Mouse (Mus musculus) lung, adult 10 weeks (tissue): ENCODE results near the gene Cyp4b1. TPM values are rescaled to one million over a fixed set of nuclear protein-coding genes. Genes with fewer than 3 reads are reported as not detected.

Experiments
- polyA plus RNA-seq: library from polyadenylated mRNA; stranded (reverse); fragments of 350-450 nt; fragmentation: Illumina TruSeq; extraction: RNeasy Lipid Tissue Mini Kit (QIAGEN cat#74804); gene quantifications from one replicate; pipeline ENCODE4 v1.2.3, GENCODE M21; 2014; ENCODE audit warnings: low read depth, low replicate concordance; ENCODE audit not compliant: insufficient read depth

The Cyp4b1 gene
- polyA plus RNA-seq: 531 TPM

GRCm38 (mm10) chr4:115647580-115647979 lies at the start of gene Cyp4b1:
Gene Cyp4b1, minus strand, starts transcription at chr4:115647723.

GRCm38 (mm10) chr4:115600611-115601010 lies 46.9 kb downstream of the Cyp4b1 start, which contains the start of gene Cyp4a32:
Gene Cyp4a32, plus strand, starts transcription at chr4:115600969.

Other genes with a start within 250 kb of the Cyp4b1 start
- 0.92 TPM for gene Cyp4a12b, start 236.1 kb downstream of the Cyp4b1 start, polyA plus RNA-seq
- gene Cyp4a30b, start 195.1 kb downstream of the Cyp4b1 start, polyA plus RNA-seq: not detected
- not detected for gene Cyp4a14, start 151.6 kb downstream of the Cyp4b1 start, polyA plus RNA-seq
- not detected for gene Cyp4a10, start 129.5 kb downstream of the Cyp4b1 start, polyA plus RNA-seq
- gene Cyp4a31, start 84.1 kb downstream of the Cyp4b1 start, polyA plus RNA-seq: not detected
- gene Cyp4a32, start 46.8 kb downstream of the Cyp4b1 start, polyA plus RNA-seq: not detected
- 17.4 TPM for gene Efcab14, start 90.0 kb upstream of the Cyp4b1 start, polyA plus RNA-seq
- gene Tex38, start 133.3 kb upstream of the Cyp4b1 start, polyA plus RNA-seq: not detected
- 16.7 TPM for gene Atpaf1, start 137.1 kb upstream of the Cyp4b1 start, polyA plus RNA-seq
- 9.3 TPM for gene Mob3c, start 180.4 kb upstream of the Cyp4b1 start, polyA plus RNA-seq
- 17.4 TPM for gene Mknk1, start 191.5 kb upstream of the Cyp4b1 start, polyA plus RNA-seq
- not detected for gene Kncn, start 236.7 kb upstream of the Cyp4b1 start, polyA plus RNA-seq
- not detected for gene 6430628N08Rik, start 242.9 kb upstream of the Cyp4b1 start, polyA plus RNA-seq